Mouse (Mus musculus): Measurements from ENCODE around the gene Tpst2. TPM values are rescaled to one million over a fixed set of nuclear protein-coding genes. Genes with fewer than 3 reads are reported as not detected.
A peak's percentile ranks its signal among the peaks of the same experiment; 100 is the strongest.

Gene Tpst2
- polyA plus RNA-seq, 1 experiment from 2014 or later: 31.2 TPM

DNA sequence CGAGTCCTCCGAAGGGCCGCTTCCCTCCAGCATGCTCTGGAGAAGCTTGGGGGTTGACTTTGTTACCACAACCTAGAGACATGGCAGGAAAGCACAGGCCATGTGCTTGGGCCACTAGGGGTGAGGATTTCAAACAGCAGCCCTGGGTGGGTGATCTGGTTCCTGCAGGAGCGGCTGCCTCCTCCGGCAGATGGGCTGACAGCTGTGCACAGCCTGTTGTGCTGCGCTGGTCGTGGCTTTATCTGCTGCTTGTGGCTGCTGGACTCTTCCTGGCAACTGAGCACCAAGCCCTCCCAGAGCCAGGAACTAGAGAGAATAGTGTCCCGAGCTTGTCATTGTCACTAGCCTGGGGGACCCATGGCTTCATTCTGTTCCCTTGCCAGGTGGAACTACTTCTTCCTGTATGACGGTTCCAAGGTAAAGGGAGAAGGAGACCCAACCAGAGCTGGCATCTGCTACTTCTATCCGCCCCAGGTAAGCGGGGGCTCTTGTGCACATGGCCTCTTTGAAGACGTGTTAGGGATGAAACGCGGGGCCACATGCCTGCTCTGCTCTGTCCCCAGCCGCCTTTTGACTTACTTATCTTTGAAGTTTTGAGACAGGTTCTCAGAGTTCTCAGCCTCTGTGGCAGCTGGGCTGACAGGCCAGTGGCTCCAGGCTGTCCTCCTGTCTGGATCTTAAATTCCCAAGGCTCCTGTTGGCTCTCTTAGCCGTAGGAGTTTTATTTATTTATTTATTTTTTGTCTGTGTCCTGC, 69.9 kb downstream of the Tpst2 start:
- no peak overlapping the region for H3K4me2 ChIP-seq
- H3K9me3 ChIP-seq (replicated peaks; ENCODE audit: control insufficient read depth, low read length): no peaks in the 10 kb centered on the region
- no peak overlapping the region for H3K9ac ChIP-seq (ENCODE audit: low read depth, low read length)
- H3K4me1 ChIP-seq (ENCODE audit: control insufficient read depth, insufficient read depth, low read length): peaks cover 5% of the 10 kb centered on the region
- H3K27ac ChIP-seq (ENCODE audit: low read depth, low read length): no peak overlapping the region
- H3K36me3 ChIP-seq (ENCODE audit: control insufficient read depth, insufficient read depth, low read length): peaks cover 6% of the 10 kb centered on the region; the same call in 1 of the 2 replicates
- no peaks in the 10 kb centered on the region for H3K27me3 ChIP-seq (ENCODE audit: control insufficient read depth, insufficient read depth, low read length)
- 78% methylated on average over 16 of the region's 16 CpGs for whole genome bisulfite sequencing (ENCODE audit: insufficient replicate concordance)
- no peak for ATAC-seq (replicated peaks; ENCODE audit: insufficient number of reproducible peaks, low FRiP score, low TSS enrichment)
- no peak overlapping the region for H3K4me3 ChIP-seq (ENCODE audit: low read depth, low read length)

- Histone ChIP-seq H3K27ac (ENCODE audit: low read depth, low read length) (no peak overlapping the region), H3K9me3 (replicated peaks; ENCODE audit: control insufficient read depth, low read length) (no peaks in the 10 kb centered on the region), H3K9ac (ENCODE audit: low read depth, low read length) (no peak overlapping the region), H3K4me2 (no peak overlapping the region), H3K4me1 (ENCODE audit: control insufficient read depth, insufficient read depth, low read length) (no peaks in the 10 kb centered on the region), H3K27me3 (ENCODE audit: control insufficient read depth, insufficient read depth, low read length) (no peaks in the 10 kb centered on the region; the same call in 1 of the 2 replicates), H3K36me3 (ENCODE audit: control insufficient read depth, insufficient read depth, low read length) (peaks cover 9% of the 10 kb centered on the region; the same call in 1 of the 2 replicates), H3K4me3 (ENCODE audit: low read depth, low read length) (no peak overlapping the region)
- ATAC-seq (replicated peaks; ENCODE audit: insufficient number of reproducible peaks, low FRiP score, low TSS enrichment): no peak
- 90% methylated on average over 8 of the region's 8 CpGs for WGBS (ENCODE audit: insufficient replicate concordance)
Measured at GRCm38 (mm10) chr5:112349169-112349568, 72.7 kb downstream of the Tpst2 start.

GRCm38 (mm10) chr5:112355493-112355892, 79.0 kb downstream of the Tpst2 start:
- Histone ChIP-seq H3K27ac (ENCODE audit: low read depth, low read length) (no peak overlapping the region), H3K36me3 (ENCODE audit: control insufficient read depth, insufficient read depth, low read length) (peaks cover 5% of the 10 kb centered on the region; the same call in 1 of the 2 replicates), H3K9ac (ENCODE audit: low read depth, low read length) (no peak overlapping the region), H3K4me2 (no peak overlapping the region), H3K4me3 (ENCODE audit: low read depth, low read length) (no peak overlapping the region), H3K9me3 (replicated peaks; ENCODE audit: control insufficient read depth, low read length) (no peaks in the 10 kb centered on the region), H3K27me3 (ENCODE audit: control insufficient read depth, insufficient read depth, low read length) (peaks cover 5% of the 10 kb centered on the region), H3K4me1 (ENCODE audit: control insufficient read depth, insufficient read depth, low read length) (peaks cover 7% of the 10 kb centered on the region; the same call in 1 of the 2 replicates)
- 88% methylated on average over 6 of the region's 6 CpGs for WGBS (ENCODE audit: insufficient replicate concordance)
- no peak for ATAC-seq (replicated peaks; ENCODE audit: insufficient number of reproducible peaks, low FRiP score, low TSS enrichment)

GRCm38 (mm10) chr5:112355910-112356309, 79.4 kb downstream of the Tpst2 start, which contains the start of gene Gm6583:
TSS of gene Gm6583 (minus strand) at chr5:112356033.
- Histone ChIP-seq H3K36me3 (ENCODE audit: control insufficient read depth, insufficient read depth, low read length) (peaks cover 5% of the 10 kb centered on the region; the same call in 1 of the 2 replicates), H3K9ac (ENCODE audit: low read depth, low read length) (no peak within 1 kb of the TSS), H3K27me3 (ENCODE audit: control insufficient read depth, insufficient read depth, low read length) (peaks cover 5% of the 10 kb centered on the region), H3K4me1 (ENCODE audit: control insufficient read depth, insufficient read depth, low read length) (peaks cover 7% of the 10 kb centered on the region; the same call in 1 of the 2 replicates), H3K27ac (ENCODE audit: low read depth, low read length) (no peak within 1 kb of the TSS), H3K4me3 (ENCODE audit: low read depth, low read length) (no peak within 1 kb of the TSS), H3K4me2 (no peak within 1 kb of the TSS), H3K9me3 (replicated peaks; ENCODE audit: control insufficient read depth, low read length) (no peaks in the 10 kb centered on the region)
- 56% methylated on average over 13 of the region's 13 CpGs for WGBS (ENCODE audit: insufficient replicate concordance)
- ATAC-seq (replicated peaks; ENCODE audit: insufficient number of reproducible peaks, low FRiP score, low TSS enrichment): peak; percentile 14; the same call in 1 of the 2 replicates

GRCm38 (mm10) chr5:112356322-112356721, 79.8 kb downstream of the Tpst2 start:
- Histone ChIP-seq H3K4me3 (ENCODE audit: low read depth, low read length) (no peak overlapping the region), H3K27me3 (ENCODE audit: control insufficient read depth, insufficient read depth, low read length) (peaks cover 5% of the 10 kb centered on the region), H3K4me1 (ENCODE audit: control insufficient read depth, insufficient read depth, low read length) (peaks cover 7% of the 10 kb centered on the region; the same call in 1 of the 2 replicates), H3K9me3 (replicated peaks; ENCODE audit: control insufficient read depth, low read length) (no peaks in the 10 kb centered on the region), H3K9ac (ENCODE audit: low read depth, low read length) (no peak overlapping the region), H3K27ac (ENCODE audit: low read depth, low read length) (no peak overlapping the region), H3K36me3 (ENCODE audit: control insufficient read depth, insufficient read depth, low read length) (peaks cover 5% of the 10 kb centered on the region; the same call in 1 of the 2 replicates), H3K4me2 (no peak overlapping the region)
- ATAC-seq (replicated peaks; ENCODE audit: insufficient number of reproducible peaks, low FRiP score, low TSS enrichment): peak; percentile 11; the same call in 1 of the 2 replicates
- WGBS (ENCODE audit: insufficient replicate concordance): 82% methylated on average over 9 of the region's 9 CpGs

GRCm38 (mm10) chr5:112359520-112359919, 83.0 kb downstream of the Tpst2 start:
- Histone ChIP-seq H3K27me3 (ENCODE audit: control insufficient read depth, insufficient read depth, low read length) (peaks cover 5% of the 10 kb centered on the region; the same call in 1 of the 2 replicates), H3K4me2 (peak overlapping the region; percentile 1; the same call in 1 of the 2 replicates), H3K9ac (ENCODE audit: low read depth, low read length) (no peak overlapping the region), H3K4me3 (ENCODE audit: low read depth, low read length) (no peak overlapping the region), H3K27ac (ENCODE audit: low read depth, low read length) (peak overlapping the region; percentile 0; the same call in 1 of the 2 replicates), H3K9me3 (replicated peaks; ENCODE audit: control insufficient read depth, low read length) (no peaks in the 10 kb centered on the region), H3K4me1 (ENCODE audit: control insufficient read depth, insufficient read depth, low read length) (peaks cover 7% of the 10 kb centered on the region; the same call in 1 of the 2 replicates), H3K36me3 (ENCODE audit: control insufficient read depth, insufficient read depth, low read length) (peaks cover 8% of the 10 kb centered on the region)
- ATAC-seq (replicated peaks; ENCODE audit: insufficient number of reproducible peaks, low FRiP score, low TSS enrichment): 0 out of 2 replicates have a peak, but pooled peaks have one; percentile 53
- WGBS (ENCODE audit: insufficient replicate concordance): 61% methylated on average over 4 of the region's 4 CpGs

GRCm38 (mm10) chr5:112360077-112360476, 83.6 kb downstream of the Tpst2 start:
- ATAC-seq (replicated peaks; ENCODE audit: insufficient number of reproducible peaks, low FRiP score, low TSS enrichment): no peak
- no peak overlapping the region for H3K4me2 ChIP-seq
- H3K36me3 ChIP-seq (ENCODE audit: control insufficient read depth, insufficient read depth, low read length): peaks cover 13% of the 10 kb centered on the region
- H3K27me3 ChIP-seq (ENCODE audit: control insufficient read depth, insufficient read depth, low read length): peaks cover 5% of the 10 kb centered on the region; the same call in 1 of the 2 replicates
- H3K9ac ChIP-seq (ENCODE audit: low read depth, low read length): no peak overlapping the region
- 80% methylated on average over 3 of the region's 3 CpGs for WGBS (ENCODE audit: insufficient replicate concordance)
- no peak overlapping the region for H3K27ac ChIP-seq (ENCODE audit: low read depth, low read length)
- peaks cover 7% of the 10 kb centered on the region; the same call in 1 of the 2 replicates for H3K4me1 ChIP-seq (ENCODE audit: control insufficient read depth, insufficient read depth, low read length)
- no peak overlapping the region for H3K4me3 ChIP-seq (ENCODE audit: low read depth, low read length)
- H3K9me3 ChIP-seq (replicated peaks; ENCODE audit: control insufficient read depth, low read length): no peaks in the 10 kb centered on the region

DNA sequence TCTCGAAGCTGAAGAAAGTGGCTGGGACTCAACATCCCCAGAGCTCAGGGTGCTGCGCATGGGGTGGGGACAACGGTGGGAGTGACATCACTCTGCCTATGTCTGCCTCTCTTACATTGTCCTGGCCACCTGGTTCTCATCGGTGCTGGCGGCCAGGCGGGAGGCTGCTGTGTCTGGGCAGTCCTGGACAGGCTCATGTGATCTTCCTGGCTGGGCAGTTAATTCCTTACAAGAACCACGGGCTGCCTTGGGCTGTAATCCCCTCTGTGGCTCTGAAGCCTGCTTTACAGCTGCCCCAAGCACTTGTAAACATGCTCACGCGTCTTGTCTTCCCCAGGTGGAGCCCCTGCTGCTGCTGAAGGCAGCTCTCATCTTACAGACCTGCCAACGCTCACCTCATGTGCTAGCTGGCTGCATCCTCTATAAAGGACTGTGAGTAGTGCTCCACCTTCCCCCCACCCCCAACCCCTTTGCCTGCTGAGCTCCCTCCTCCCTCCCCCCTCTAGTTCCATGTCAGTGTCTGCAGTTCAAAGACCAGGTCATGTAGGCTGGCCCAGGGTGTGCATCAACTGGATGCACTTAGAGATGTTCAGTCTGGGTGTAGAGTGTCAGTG, 87.8 kb downstream of the Tpst2 start:
- 70% methylated on average over 10 of the region's 10 CpGs for WGBS (ENCODE audit: insufficient replicate concordance)
- Histone ChIP-seq H3K4me3 (ENCODE audit: low read depth, low read length) (no peak overlapping the region), H3K9me3 (replicated peaks; ENCODE audit: control insufficient read depth, low read length) (no peaks in the 10 kb centered on the region), H3K27me3 (ENCODE audit: control insufficient read depth, insufficient read depth, low read length) (no peaks in the 10 kb centered on the region), H3K27ac (ENCODE audit: low read depth, low read length) (no peak overlapping the region), H3K9ac (ENCODE audit: low read depth, low read length) (no peak overlapping the region), H3K36me3 (ENCODE audit: control insufficient read depth, insufficient read depth, low read length) (peaks cover 12% of the 10 kb centered on the region), H3K4me2 (no peak overlapping the region), H3K4me1 (ENCODE audit: control insufficient read depth, insufficient read depth, low read length) (0 out of 2 replicates have a peak, but pooled peaks cover 7% of the 10 kb centered on the region)
- ATAC-seq (replicated peaks; ENCODE audit: insufficient number of reproducible peaks, low FRiP score, low TSS enrichment): no peak; the same call in 1 of the 2 replicates

All from heart, embryonic 11.5 days (tissue).